Mouse (Mus musculus) liver, embryonic 15.5 days (tissue): ENCODE measurements at regions not wholly inside any gene's neighbourhood (a gene's known extent, or its start where the extent isn't known, plus 50 kb on each side); places are given as distances from the start of the nearest gene placed in this dataset.

ENCODE experiments used
- ATAC-seq: fragments of 200-750 bp; cut with Nextera tagmentation; 2 replicates; pipeline ENCODE4 v1.8.0; 2017; ENCODE audit warnings: moderate number of reproducible peaks, mild to moderate bottlenecking, moderate library complexity; ENCODE audit not compliant: insufficient read depth
- H3K27ac ChIP-seq: fragments of 300-500 bp; sonication (generic); replicated peaks from 2 replicates; pipeline ENCODE4 v1.5.1; 2015; ENCODE audit warnings: mild to moderate bottlenecking, inconsistent platforms
- H3K27me3 ChIP-seq: fragments of 300-500 bp; sonication (generic); 2 replicates; pipeline ENCODE4 v1.6.1; 2015; ENCODE audit warnings: mild to moderate bottlenecking, inconsistent platforms
- H3K36me3 ChIP-seq: fragments of 300-500 bp; sonication (generic); replicated peaks from 2 replicates; pipeline ENCODE4 v1.6.1; 2015; ENCODE audit warnings: moderate library complexity, mild to moderate bottlenecking, inconsistent platforms
- H3K4me1 ChIP-seq: fragments of 300-500 bp; sonication (generic); replicated peaks from 2 replicates; pipeline ENCODE4 v1.6.1; 2015; ENCODE audit warnings: inconsistent platforms
- H3K4me2 ChIP-seq: fragments of 300-500 bp; sonication (generic); 2 replicates; pipeline ENCODE4 v1.6.1; 2015; ENCODE audit warnings: moderate library complexity, mild to moderate bottlenecking, inconsistent platforms
- H3K4me3 ChIP-seq: fragments of 300-500 bp; sonication (generic); replicated peaks from 2 replicates; pipeline ENCODE4 v1.5.1; 2015; ENCODE audit warnings: mild to moderate bottlenecking, inconsistent platforms
- H3K9ac ChIP-seq: fragments of 300-500 bp; sonication (generic); 2 replicates; pipeline ENCODE4 v1.6.1; 2015; ENCODE audit warnings: moderate library complexity, mild to moderate bottlenecking, inconsistent platforms
- H3K9me3 ChIP-seq: fragments of 300-500 bp; sonication (generic); replicated peaks from 2 replicates; pipeline ENCODE4 v1.6.1; 2016; ENCODE audit warnings: inconsistent platforms
- WGBS: fragments of 180-500 bp; shearing (Covaris S2); methylation state at CpG from one replicate; pipeline ENCODE4 v1.1.7; 2015; ENCODE audit warnings: mixed read lengths; ENCODE audit not compliant: insufficient replicate concordance; 5-methylcytosine and 5-hydroxymethylcytosine counted together

DNA sequence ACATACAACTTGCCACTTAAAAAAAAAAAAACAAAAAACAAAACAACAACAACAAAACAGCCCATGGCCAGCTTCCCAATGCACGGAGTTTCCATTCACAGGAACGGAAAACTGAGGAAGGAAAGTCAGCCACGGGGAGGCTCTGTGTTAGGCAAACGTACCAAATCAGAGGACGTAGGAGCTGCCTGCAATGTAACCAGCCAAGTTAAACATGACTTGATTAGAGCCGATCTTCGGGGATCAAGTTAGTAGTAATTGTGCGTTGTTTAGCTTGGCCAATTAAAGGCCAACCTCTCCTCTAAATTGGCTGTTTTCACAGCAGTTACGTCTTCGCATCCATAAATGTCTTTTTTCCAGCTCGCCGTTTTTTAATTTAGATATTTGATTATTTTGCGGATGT lies 190.7 kb downstream of the Cd83 start:
- 71% methylated on average over 13 of the region's 13 CpGs for WGBS
- Histone ChIP-seq H3K4me2 (no peak overlapping the region), H3K4me3 (no peak overlapping the region), H3K9me3 (no peaks in the 10 kb centered on the region), H3K9ac (no peak overlapping the region), H3K27me3 (no peaks in the 10 kb centered on the region), H3K27ac (no peak overlapping the region), H3K36me3 (no peaks in the 10 kb centered on the region), H3K4me1 (no peaks in the 10 kb centered on the region)
- ATAC-seq: no peak

DNA sequence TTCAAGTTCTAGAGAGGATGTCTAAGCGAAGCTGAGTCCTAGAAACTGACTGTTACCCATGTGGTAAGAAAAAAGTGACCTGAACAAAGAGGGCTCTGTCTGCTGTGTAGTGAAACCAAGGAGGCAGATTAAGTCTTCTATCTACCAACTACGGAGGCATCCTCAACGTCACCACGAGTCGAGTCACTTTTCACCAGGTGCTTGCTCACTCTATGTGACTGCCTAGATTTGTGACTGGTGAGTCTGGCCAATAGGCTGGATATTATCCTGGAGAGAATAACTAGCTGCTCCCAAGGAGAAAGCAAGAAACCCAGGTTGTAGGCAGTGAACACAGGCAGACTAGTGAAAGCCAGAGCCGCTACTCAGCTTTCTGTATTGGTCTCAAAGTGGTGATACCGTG lies 191.2 kb downstream of the Cd83 start:
- Histone ChIP-seq H3K27ac (no peak overlapping the region), H3K9me3 (no peaks in the 10 kb centered on the region), H3K36me3 (no peaks in the 10 kb centered on the region), H3K9ac (no peak overlapping the region), H3K4me3 (no peak overlapping the region), H3K4me1 (no peaks in the 10 kb centered on the region), H3K4me2 (no peak overlapping the region), H3K27me3 (no peaks in the 10 kb centered on the region)
- 72% methylated on average over 7 of the region's 7 CpGs for WGBS
- no peak for ATAC-seq

DNA sequence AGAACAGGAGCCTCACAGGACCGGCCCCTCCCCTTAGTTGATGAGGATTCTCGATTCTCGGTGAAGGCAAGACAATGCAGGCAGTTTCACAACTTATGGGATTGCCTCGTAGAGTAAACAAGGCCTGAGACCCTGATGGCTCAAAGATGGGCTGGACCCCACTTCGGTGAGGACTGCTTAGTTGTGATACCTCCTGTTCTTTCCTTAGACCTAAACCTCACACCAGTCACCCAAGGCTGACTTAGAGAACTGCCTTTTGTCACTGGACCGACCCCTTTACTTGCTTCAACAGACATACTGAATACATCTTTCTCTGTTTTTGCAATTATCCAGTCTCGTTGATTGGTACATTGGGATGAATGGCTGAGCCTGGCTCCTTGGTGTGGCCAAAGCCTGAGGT lies 192.1 kb downstream of the Cd83 start:
- no peak for ATAC-seq
- Histone ChIP-seq H3K4me1 (no peaks in the 10 kb centered on the region), H3K9me3 (no peaks in the 10 kb centered on the region), H3K36me3 (no peaks in the 10 kb centered on the region), H3K27me3 (no peaks in the 10 kb centered on the region), H3K27ac (no peak overlapping the region), H3K4me3 (no peak overlapping the region), H3K9ac (no peak overlapping the region), H3K4me2 (no peak overlapping the region)
- WGBS: 42% methylated on average over 7 of the region's 7 CpGs

DNA sequence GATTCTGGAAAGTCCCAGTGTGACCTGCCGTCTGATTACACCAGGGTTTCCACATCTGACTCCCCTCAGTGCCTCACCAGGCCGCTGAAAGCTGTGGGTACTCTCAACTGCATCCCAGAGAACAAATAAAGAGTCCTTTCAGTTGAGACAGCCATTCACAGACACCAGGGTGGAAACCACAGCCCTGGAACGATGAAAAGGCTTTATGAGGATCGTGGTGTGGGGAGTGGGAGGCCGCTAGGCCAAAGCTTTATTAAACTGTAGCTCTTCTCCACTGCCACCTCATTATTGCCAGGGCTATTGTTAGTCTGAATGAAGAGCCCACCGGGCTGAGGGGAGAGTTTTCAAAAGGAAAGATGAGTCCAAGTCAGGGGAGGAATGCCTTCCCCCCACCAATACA lies 202.8 kb downstream of the Cd83 start:
- H3K27me3 ChIP-seq: no peaks in the 10 kb centered on the region
- peaks cover 4% of the 10 kb centered on the region for H3K4me1 ChIP-seq
- H3K9ac ChIP-seq: no peak overlapping the region
- no peak for ATAC-seq
- 55% methylated on average over 6 of the region's 6 CpGs for WGBS
- H3K4me2 ChIP-seq: no peak overlapping the region
- H3K27ac ChIP-seq: no peak overlapping the region
- no peaks in the 10 kb centered on the region for H3K36me3 ChIP-seq
- H3K4me3 ChIP-seq: no peak overlapping the region
- H3K9me3 ChIP-seq: no peaks in the 10 kb centered on the region

DNA sequence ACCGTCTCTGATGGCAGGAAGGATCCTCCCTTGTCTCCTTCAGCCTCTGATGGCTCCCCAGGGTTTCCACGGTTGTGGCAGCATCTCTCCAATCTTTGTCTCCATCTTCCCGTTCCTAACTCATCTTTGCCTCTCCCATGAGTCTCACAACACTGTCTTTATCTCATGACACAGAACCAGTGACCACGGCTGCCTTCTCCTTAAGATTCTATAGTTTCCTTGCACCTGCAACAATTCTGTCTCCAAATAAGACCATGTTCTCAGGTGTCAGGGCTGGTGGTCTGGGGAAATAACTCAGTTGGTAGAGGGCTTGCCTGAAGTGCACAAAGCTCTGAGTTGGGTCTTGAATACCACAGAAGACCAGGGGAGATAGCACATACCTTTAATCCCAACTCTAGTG lies 203.8 kb downstream of the Cd83 start:
- 54% methylated on average over 4 of the region's 4 CpGs for WGBS
- H3K27ac ChIP-seq: no peak overlapping the region
- no peaks in the 10 kb centered on the region for H3K9me3 ChIP-seq
- peaks cover 4% of the 10 kb centered on the region for H3K4me1 ChIP-seq
- no peak overlapping the region for H3K4me3 ChIP-seq
- no peak for ATAC-seq
- no peaks in the 10 kb centered on the region for H3K36me3 ChIP-seq
- no peak overlapping the region for H3K4me2 ChIP-seq
- H3K9ac ChIP-seq: no peak overlapping the region
- no peaks in the 10 kb centered on the region for H3K27me3 ChIP-seq

DNA sequence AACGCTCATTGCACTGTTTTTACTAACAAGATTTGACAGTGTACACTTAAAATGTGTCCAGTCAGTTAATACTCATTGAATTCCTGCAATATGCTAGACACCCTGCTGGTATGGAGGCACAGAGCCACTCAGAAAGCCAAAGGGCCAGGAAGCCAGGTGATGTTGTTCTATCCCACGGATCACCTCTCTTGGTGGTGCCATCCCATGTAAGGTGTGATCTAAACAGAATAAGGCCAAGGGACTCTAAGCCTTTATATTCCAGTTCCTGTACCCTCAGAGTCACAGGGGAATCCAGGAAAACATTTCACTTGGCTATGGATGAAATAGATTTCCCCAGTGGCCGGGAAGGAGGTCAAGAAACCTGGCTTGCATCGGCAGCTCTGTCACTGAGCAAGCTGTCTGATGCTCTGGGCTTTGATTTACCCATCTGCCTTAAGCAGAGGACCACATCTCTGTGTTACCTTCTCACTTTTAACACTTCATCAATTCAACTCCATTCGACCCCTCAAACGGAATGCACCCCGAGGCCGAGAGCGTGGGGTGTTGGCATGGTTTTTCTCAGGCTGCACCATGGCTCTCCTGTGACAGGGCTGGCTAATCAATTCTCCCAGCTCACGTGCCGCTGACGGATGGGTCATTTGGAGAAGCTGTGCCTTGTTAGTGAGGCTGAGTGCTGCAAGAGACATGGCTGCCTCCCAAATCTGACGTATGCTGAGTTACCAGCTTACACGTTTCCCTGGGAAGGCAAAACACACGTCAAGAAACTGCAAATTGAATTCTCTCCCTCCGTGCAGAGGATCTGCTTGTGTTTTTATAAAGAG lies 205.9 kb downstream of the Cd83 start:
- Histone ChIP-seq H3K27me3 (no peaks in the 10 kb centered on the region), H3K27ac (no peak overlapping the region), H3K9ac (no peak overlapping the region), H3K4me3 (no peak overlapping the region), H3K4me1 (peaks cover 4% of the 10 kb centered on the region), H3K4me2 (no peak overlapping the region), H3K36me3 (no peaks in the 10 kb centered on the region), H3K9me3 (no peaks in the 10 kb centered on the region)
- WGBS: 56% methylated on average over 16 of the region's 16 CpGs
- no peak for ATAC-seq

DNA sequence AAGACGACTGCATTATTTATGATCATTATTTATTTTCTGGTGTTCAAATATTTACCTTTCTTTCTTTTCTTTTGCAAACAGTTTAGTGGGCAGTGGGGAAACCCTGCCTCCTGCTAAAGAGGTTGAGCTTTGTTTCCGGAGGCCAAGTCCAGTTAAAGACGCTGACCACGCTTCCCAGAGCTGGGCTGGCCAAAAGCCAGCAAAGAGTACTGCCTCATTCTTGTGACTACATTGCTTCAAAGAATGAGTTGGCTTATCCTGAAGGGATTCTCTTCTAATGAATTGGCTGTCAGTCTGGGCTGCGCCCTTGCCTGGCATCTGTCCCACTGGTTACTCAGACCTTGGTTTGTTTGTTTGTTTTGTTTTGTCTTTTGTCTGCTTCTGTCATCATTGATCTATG lies 207.2 kb downstream of the Cd83 start:
- Histone ChIP-seq H3K4me2 (no peak overlapping the region), H3K4me1 (peaks cover 4% of the 10 kb centered on the region), H3K4me3 (no peak overlapping the region), H3K9me3 (no peaks in the 10 kb centered on the region), H3K9ac (no peak overlapping the region), H3K27ac (no peak overlapping the region), H3K27me3 (no peaks in the 10 kb centered on the region), H3K36me3 (no peaks in the 10 kb centered on the region)
- 47% methylated on average over 5 of the region's 5 CpGs for WGBS
- peak; percentile 15; the same call in 1 of the 2 replicates for ATAC-seq

DNA sequence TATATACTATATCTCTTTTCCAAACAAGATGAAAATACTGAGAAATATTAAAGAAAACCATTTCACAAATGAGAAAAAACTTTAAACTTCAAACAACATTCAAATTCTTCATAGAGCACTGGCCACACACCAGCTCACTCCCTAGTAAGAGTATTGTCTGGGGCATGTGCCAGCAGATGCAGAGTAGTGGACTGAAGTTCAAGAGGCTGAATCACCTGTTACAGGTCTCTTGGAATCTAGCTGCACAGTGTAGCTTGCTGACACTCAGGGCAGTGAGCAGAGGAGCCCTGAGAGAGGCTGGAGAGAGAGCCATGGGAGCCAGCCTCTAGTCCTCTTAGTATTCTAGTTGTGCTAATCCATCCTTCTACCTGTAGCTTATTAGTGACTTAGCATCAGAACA lies 208.4 kb downstream of the Cd83 start:
- Histone ChIP-seq H3K9me3 (no peaks in the 10 kb centered on the region), H3K27me3 (no peaks in the 10 kb centered on the region), H3K4me3 (no peak overlapping the region), H3K9ac (no peak overlapping the region), H3K27ac (no peak overlapping the region), H3K4me2 (no peak overlapping the region), H3K36me3 (no peaks in the 10 kb centered on the region), H3K4me1 (peaks cover 4% of the 10 kb centered on the region)
- ATAC-seq: no peak

DNA sequence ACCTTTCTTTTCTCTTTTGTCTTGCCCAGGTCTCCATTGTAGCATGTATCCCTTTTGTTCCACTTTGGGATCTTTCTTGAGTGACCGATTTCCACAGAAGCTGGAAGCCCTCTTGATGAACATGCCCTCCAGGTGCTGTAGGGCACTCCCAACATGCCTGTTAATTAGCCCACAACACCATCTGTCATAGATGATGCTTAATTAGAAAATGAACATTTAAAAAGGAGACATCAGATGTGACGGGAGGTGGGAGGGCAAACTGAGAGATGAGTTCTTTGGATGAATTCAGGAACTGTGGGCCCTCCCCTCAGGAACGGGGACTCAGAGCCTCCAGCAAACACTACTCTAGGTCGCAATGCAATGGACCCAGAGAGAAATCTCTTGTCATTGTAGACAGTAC lies 209.8 kb downstream of the Cd83 start:
- Histone ChIP-seq H3K27ac (no peak overlapping the region), H3K4me3 (no peak overlapping the region), H3K4me2 (no peak overlapping the region), H3K4me1 (peaks cover 4% of the 10 kb centered on the region), H3K27me3 (no peaks in the 10 kb centered on the region), H3K9ac (no peak overlapping the region), H3K36me3 (no peaks in the 10 kb centered on the region), H3K9me3 (no peaks in the 10 kb centered on the region)
- WGBS: 71% methylated on average over 4 of the region's 4 CpGs
- ATAC-seq: no peak

DNA sequence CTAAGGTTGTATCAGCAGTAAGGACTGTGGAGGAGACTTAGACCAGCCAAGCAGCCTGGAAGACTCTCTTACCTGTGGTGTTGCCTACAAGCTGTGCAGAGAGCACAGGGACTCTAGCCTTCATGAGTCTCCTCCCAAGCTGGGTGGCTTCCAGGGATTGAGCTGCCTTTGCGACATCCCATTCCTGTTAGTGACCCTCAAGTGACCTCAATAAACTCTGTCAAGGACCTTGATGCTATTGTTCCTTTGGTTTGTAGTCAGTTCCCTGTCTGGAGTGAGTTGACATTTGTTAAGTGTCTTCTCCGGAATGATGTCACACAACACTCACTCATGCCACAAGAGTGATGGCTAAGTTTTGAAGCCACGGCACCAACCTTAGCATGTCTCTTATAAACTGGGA lies 211.0 kb downstream of the Cd83 start:
- H3K4me1 ChIP-seq: peaks cover 4% of the 10 kb centered on the region
- H3K4me2 ChIP-seq: no peak overlapping the region
- no peaks in the 10 kb centered on the region for H3K36me3 ChIP-seq
- H3K27ac ChIP-seq: no peak overlapping the region
- H3K9ac ChIP-seq: no peak overlapping the region
- no peaks in the 10 kb centered on the region for H3K27me3 ChIP-seq
- H3K4me3 ChIP-seq: no peak overlapping the region
- no peaks in the 10 kb centered on the region for H3K9me3 ChIP-seq
- WGBS: 43% methylated on average over 3 of the region's 3 CpGs
- no peak for ATAC-seq

DNA sequence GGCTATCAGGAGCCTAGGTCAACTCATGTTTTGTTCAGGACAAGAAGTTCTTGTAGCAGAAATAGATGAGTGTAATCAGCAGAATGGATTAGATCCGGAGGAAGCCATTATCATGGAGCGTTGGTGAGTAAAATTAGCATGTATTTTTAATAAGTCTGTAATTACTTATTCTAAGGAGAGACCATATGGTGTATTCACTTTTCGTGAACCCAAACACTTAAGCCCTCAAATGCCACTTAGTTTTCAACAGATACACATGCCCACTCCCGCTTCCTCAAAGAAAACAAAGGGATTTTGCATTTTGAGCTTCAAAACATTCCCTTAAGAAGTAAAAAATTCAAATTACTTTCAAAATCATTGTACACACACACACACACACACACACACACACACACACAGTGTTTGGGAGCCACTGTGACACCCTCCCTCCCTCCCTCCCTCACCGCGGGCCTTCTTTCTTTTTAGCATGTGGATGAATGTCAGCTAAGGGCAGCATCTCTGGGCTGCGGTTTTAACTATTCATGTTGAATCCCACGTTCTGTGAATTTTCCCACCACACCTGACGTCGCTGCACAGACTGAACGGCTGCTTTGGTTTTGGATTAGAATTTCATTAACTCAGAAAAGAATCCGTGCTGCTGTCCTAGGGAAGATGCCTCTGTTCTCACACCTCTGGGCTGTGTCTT lies 217.4 kb downstream of the Cd83 start:
- Histone ChIP-seq H3K9ac (no peak overlapping the region), H3K4me2 (no peak overlapping the region), H3K4me1 (no peaks in the 10 kb centered on the region), H3K4me3 (no peak overlapping the region), H3K27ac (no peak overlapping the region), H3K9me3 (no peaks in the 10 kb centered on the region), H3K27me3 (no peaks in the 10 kb centered on the region), H3K36me3 (no peaks in the 10 kb centered on the region)
- no peak for ATAC-seq
- 70% methylated on average over 12 of the region's 12 CpGs for WGBS

DNA sequence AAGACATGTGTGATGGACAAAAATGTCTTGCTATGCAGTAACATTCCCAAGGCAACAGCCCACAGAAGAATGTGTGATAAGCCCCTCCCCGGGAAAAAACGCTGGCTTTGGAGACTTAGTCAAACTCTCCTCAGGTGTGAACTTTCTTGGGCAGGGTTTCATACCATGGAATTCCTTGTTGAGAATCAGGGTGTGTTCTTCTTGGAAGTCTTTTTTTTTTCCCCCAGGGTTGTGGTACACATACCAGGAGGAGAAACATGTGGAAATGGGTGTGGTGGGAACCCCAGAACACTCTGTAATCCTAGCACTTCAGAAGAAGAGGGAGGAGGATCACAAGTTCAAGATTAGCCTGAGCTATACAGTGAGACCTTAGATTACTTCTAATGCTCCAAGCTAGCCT lies 228.3 kb downstream of the Cd83 start:
- WGBS: 62% methylated on average over 2 of the region's 2 CpGs
- Histone ChIP-seq H3K27me3 (no peaks in the 10 kb centered on the region), H3K4me3 (no peak overlapping the region), H3K27ac (no peak overlapping the region), H3K36me3 (no peaks in the 10 kb centered on the region), H3K4me2 (no peak overlapping the region), H3K4me1 (no peaks in the 10 kb centered on the region), H3K9ac (no peak overlapping the region), H3K9me3 (no peaks in the 10 kb centered on the region)
- no peak for ATAC-seq
